Mouse (Mus musculus): ENCODE data around the gene AC161166.1. TPM values are rescaled to one million over a fixed set of nuclear protein-coding genes. Genes with fewer than 3 reads are reported as not detected.

The AC161166.1 gene
- polyA plus RNA-seq, 1 experiment, result not detected

- TF ChIP-seq GATA1 (IDR thresholded peaks at IDR 0.05; ENCODE audit: low read length), result no peak
Measured at GRCm38 (mm10) chr7:24505447-24506064, 6.7 kb downstream of the AC161166.1 start.

DNA sequence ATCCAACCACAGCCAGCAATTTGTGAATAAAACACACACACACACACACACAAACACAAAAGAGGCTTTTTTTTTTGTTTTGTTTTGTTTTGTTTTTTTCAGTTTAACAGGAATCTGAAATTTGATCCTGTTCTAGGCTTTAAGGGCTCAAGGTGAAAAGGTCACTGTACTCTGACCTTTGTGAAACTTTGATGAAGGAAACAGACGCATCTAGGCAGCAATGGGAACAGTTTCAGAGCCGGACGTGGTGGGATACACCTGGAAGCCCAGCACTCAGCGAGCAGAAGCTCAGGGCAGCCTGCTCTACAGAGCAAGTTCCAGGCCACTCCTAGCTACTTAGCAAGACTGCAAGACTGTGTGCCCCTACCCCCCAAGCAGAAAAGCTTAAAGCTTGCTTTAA is 7.4 kb downstream of the AC161166.1 start:
- TF ChIP-seq GATA1 (IDR thresholded peaks at IDR 0.05; ENCODE audit: low read length), result no peak

DNA sequence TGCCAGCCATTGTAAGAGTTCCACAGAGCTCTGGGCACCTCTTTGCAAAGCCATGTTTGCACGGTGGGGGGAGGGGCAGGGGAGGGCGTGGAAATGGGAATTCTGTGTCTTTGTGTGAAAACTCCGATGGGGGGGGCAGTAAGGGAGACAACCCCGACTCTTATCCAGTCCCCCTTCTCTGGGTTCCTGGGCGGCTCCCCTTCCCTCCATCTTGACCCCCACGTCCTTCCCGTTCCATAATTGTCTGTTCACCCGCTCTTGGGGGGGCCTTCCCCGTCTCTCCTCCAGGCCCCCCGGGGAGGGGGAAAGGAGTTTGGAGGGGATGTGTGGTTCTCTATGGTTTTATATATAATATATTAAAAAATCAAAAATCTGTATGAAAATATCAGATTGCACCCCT is 8.3 kb downstream of the AC161166.1 start:
- TF ChIP-seq GATA1 (IDR thresholded peaks at IDR 0.05; ENCODE audit: low read length), result no peak

DNA sequence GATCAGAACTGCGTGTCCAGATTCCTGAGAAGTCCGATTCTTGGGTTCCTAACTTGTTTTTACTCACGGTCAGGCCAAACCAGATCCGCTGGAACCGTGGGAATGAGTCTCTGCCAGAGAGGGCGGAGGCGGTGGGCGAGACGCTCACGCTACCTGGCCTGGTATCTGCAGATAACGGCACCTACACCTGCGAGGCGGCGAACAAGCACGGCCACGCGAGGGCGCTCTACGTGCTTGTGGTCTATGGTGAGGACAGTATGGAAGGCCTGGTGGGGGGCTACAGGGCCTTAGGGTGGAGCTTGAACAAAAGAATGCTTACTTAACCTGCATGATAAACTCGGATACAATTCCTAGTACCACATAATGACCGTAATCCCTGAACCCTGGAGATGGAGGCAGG is 10.8 kb downstream of the AC161166.1 start:
- no peak for TF ChIP-seq GATA1 (IDR thresholded peaks at IDR 0.05; ENCODE audit: low read length)

DNA sequence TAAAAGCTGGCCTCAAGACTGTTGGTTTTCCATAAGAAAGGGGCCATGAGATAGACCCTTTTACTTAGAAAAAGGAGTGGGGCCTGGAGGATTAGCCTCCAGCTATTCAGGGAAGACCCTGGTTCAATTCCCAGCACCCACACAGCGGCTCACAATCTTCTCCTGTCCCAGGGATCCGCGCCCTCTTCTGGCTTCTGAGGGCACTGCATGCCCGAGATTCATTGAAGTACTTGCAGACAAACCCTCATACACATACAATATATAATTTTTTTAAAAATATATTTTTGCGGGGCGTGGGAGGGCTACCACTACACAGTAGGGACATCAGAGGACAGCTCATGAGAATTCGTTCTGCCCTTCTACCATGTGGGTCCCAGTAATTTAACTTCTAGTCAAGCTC is 11.3 kb downstream of the AC161166.1 start:
- TF ChIP-seq GATA1 (IDR thresholded peaks at IDR 0.05; ENCODE audit: low read length), result no peak

GRCm38 (mm10) chr7:24499856-24500577 is 12.2 kb downstream of the AC161166.1 start:
- TF ChIP-seq GATA1 (IDR thresholded peaks at IDR 0.05; ENCODE audit: low read length), result no peak

- no peak for TF ChIP-seq GATA1 (IDR thresholded peaks at IDR 0.05; ENCODE audit: low read length)
Measured at GRCm38 (mm10) chr7:24488303-24488702, 24.0 kb downstream of the AC161166.1 start.

DNA sequence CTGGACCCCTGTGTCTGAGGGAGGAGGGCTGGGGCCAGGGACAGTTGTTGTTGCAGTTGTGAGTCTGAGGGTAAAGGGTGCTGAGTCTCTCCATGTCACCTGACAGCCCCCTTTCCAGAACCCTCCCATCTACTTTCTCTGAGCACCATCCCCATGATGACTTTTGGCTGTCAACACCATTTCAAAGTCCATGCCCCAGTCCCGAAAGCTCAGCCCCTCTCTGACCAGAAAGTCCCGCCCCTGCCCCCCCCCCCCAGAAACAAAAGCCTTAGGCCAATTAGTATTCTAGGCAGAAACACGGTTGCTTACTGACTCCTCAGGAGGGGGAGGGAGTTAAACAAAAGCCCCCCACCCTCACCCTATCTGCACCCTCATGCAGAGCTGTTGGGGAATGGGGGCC is 24.9 kb downstream of the AC161166.1 start:
- no peak for TF ChIP-seq GATA1 (IDR thresholded peaks at IDR 0.05; ENCODE audit: low read length)

DNA sequence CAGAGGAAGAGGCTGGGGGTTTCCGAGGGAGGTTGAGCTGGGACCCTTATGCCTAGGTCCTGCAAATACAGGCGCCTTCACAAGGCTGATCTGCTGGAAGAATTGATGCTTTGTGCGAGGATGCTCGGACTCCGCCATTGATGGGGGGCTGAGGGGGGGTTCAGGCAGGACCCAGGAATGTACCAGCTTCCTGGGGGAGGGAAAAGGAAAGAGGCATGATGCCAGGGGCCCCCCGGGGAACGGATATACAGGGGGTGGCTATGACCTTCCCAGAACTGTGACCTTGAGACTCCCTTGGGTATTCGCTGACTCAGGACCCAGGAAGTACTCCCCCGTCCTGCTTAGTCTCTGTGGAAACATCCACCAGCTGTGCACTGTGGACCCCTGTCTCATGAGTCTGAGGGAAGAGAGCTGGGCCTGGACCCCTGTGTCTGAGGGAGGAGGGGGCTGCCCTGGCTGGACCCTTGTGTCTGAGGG is 25.6 kb downstream of the AC161166.1 start:
- TF ChIP-seq GATA1 (IDR thresholded peaks at IDR 0.05; ENCODE audit: low read length), result no peak

DNA sequence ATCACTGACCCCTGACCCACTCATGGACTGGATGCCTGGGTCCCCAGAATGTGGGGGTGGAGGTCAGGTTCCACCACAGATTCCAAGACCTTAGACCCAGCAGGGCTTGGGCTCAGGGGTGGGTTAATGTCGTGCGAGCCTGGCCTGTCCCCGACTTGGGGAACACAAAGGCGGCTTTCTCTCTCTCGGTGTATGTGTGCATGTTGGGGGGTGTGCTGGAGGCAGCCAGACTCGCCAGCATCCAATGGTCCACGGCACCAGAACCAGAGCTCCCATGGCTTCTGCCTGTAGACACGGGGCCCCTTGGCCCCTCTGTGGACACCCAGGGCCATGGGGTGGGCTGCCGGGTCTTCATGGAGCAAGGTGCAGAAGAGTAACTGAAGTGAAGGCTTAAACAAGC is 26.8 kb downstream of the AC161166.1 start:
- no peak for TF ChIP-seq GATA1 (IDR thresholded peaks at IDR 0.05; ENCODE audit: low read length)

DNA sequence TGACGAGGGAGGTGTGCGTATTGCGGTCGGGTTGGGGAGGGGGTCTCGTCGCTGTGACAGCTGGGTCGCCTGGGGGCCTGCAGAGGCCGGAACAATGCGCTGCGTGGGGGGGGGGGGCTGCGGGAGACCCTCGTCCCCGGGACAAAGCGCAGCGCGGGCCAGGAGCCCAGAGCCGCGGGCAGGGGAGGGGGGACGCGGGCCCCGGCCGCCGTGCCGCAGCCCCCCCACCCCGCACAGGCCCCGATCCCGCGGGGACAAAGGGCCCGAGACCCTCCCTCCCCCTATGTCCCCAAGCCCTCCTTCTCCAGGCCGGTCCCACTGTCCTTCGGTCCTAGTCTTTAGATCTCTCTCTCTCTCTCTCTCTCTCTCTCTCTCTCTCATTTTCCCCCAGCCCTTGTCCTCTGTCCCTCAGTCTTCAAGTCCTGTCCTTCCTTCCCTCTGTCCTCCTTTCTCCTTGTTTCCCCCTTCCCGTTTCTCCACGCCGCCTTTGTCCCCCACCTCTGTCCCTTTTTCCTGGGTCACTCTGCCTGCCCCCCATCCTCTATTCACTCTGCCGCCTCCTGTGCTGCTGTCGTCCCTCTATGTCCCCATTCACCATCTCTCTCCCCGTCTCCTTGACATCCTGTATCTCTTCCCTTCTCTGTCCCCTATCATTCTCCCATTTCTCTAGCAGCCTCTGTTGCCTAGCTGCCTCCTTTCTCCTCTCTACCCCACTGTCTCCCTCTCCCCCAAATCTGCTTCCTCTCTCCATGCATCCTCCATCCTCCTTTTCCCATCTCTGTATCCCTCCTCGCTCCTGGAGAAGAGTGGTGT is 29.8 kb downstream of the AC161166.1 start:
- no peak for TF ChIP-seq GATA1 (IDR thresholded peaks at IDR 0.05; ENCODE audit: low read length)

- TF ChIP-seq GATA1 (IDR thresholded peaks at IDR 0.05; ENCODE audit: low read length), result no peak
Measured at GRCm38 (mm10) chr7:24481474-24482207, 30.6 kb downstream of the AC161166.1 start, which contains the start of gene Cadm4. Gene Cadm4 (plus strand): TSS chr7:24482023.

- no peak for TF ChIP-seq GATA1 (IDR thresholded peaks at IDR 0.05; ENCODE audit: low read length)
Measured at GRCm38 (mm10) chr7:24480986-24481473, 31.2 kb downstream of the AC161166.1 start.

GRCm38 (mm10) chr7:24480121-24480941 is 31.9 kb downstream of the AC161166.1 start:
- TF ChIP-seq GATA1 (IDR thresholded peaks at IDR 0.05; ENCODE audit: low read length), result no peak

Measured in G1E-ER4 (cell line).